Mouse (Mus musculus) frontal cortex, adult (tissue): ENCODE results near the gene Smyd3.

Experiments used
- ATAC-seq: cut with Nextera tagmentation; 2 replicates; pipeline ENCODE4 v1.9.2; 2017; ENCODE audit warnings: mild to moderate bottlenecking, moderate library complexity, mixed read lengths; ENCODE audit not compliant: low TSS enrichment

Smyd3 gene

DNA sequence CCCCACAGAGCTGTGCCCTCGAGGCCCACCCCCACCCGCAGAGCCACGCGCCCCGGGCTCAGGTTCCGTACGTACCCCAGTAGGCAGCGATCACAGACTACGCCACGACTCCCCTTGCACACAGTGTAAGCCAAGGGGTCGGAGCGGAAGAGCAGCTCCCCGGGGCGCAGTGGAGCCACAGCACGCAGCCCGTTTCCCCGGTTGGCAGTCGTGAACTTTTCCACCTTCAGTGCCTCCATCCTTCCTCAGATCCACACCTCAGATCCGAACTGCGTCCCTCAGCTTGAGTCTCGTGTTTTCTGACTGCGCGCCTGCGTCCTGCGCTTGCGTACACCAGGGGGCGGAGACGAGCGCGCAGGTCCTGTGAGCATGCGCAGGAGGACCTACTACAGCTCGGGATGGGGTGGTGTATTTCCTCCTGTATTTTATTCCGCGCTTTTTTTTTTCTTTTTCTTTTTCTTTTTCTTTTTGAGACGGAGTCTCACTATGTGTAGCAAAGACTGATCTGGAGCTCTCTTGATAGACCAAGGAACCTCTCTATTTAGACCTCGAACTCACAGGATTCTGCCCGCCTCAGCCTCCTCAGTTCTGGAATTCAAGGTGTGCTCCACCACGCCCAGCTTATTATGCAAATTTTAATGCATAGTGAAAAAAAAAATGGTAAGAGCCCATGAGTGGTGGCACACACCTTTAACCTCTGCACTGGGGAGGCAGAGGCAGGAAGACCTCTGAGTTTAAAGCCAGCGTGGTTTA lies at the start of gene Smyd3:
Gene Smyd3, minus strand, starts transcription at position 329 of the 753 bp plus-strand sequence.
- peak; percentile 93 for ATAC-seq

DNA sequence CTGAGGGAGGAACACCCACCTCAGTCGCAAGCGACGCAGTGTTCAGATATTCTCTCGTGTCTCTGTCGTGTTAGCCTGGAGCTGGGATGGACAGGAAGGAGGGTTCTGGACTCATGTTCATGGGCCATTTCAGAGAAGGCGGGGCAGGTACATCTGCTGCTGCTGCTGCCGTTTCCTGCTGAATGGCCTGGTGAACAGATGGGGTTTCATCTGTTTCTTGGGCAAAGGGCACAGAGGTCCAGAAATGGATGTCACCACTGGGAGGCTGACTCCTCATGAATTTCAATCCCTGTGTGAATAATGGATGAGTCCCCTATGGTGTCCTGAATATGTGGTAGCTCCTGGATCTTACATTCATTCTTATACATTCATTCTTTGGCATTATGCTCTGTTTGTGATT lies 49.7 kb upstream of the Smyd3 start:
- no peak for ATAC-seq

- ATAC-seq: no peak
These were observed 46.1 kb upstream of the Smyd3 start for GRCm38 (mm10) chr1:179563926-179564325.

DNA sequence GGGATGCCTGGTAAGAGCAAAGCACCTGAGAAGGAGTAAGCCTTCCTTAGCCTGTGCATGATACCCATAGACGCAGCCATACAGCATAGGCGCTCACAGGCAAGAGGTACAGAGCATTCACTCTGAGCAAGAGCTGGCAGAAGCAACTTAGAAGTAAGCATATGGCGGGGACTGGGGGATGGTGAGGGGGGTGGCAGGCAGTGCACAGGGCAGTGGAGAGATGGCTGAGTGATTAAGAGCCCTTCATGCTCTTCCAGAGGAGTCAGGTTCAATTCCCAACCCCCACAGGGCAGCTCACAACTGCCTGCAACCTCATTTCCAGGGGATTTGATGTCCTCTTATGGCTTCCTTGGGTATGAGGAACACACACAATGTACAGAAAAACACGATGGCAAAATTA lies 45.4 kb upstream of the Smyd3 start:
- ATAC-seq: no peak

GRCm38 (mm10) chr1:179560845-179561430 lies 43.1 kb upstream of the Smyd3 start:
- ATAC-seq: no peak

DNA sequence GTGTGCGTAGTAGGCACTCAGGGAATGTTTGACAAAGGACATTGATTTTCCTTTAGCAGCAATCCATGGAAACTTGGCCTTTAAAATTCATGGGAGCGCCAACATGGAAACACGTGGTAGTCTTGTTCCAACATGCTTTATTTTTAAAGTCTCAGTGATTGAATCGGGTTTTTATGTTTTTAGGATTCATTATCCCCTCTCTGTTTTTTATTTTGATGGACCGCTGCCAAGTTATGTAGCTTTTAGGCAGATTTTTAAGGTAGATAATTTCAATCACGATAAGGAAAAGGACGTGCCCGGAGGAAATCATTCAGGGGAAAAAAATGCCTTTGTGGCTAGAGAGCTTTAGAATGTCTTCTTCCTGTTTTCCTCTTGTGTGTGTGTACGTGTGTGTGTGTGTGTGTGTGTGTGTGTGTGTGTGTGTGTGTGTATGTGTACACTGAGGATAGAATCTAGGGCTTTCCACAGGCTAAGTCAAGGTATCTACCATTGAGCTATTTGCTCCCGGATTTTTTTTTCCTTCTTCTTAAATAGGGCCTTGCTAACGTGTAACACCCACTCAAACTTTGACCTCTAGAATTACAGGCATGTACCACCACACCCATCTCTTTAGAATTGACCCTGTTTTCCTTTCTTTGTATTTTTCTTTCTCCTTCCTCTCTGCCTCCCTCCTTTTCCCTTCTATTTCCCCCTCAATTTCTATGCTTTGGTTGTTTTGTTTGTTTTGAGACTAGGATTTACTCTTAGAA lies 41.8 kb upstream of the Smyd3 start:
- ATAC-seq: no peak

- ATAC-seq: no peak
These were observed 39.1 kb upstream of the Smyd3 start for GRCm38 (mm10) chr1:179556921-179557320.

DNA sequence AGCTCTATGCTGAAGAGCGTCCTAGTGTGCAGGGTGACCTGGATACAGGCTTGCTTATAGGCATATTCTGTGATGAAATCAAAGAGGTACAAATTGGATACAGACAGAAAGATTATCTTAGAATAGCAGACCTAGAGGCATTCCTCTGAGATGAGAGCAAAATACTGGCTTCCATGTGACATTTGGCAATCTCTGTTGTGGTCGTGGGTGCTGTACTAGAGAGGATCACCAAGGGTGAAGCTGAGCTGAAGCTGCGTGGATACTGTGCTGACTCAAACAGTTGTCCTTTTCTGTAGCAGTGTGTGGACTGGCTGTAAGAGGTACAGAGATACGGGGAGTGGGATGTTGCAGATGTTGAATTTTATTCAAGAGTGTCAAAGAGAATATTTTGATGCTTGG lies 36.1 kb upstream of the Smyd3 start:
- no peak for ATAC-seq

DNA sequence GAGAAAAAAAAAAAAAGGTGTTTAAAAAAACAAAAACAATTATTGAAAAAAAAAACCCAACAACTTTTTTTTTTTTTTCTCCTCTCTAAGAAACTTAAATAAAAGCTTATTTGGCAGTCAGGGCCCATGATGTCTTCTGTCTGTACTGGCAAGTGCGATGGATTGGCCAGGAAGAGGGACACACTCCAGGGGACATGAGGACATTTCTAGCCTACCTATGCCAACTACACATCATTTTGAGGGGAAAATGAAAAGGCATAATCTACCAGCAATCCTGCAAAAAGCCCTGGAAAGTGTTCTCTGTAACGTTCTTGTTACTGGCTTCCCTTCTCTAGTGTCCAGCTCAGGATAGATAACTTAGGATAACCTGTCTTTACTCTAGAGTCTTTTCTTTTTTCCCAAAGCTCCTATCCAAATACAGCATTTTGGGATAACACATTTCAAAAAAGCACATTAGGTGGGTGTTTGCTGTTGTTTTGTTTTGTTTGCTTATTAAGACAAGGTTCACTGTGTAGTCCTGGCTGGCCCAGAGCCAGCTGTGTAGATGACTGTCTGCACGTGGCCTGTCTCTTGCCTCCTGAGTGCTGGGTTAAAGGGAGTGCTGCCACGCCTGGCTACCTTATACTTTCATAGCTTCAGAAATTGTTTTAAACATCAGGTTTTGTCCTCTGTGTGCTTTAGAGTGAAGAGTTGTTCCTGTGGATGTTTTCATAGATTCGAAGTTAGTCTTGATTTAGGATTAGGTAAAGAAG lies 35.5 kb upstream of the Smyd3 start:
- ATAC-seq: no peak

DNA sequence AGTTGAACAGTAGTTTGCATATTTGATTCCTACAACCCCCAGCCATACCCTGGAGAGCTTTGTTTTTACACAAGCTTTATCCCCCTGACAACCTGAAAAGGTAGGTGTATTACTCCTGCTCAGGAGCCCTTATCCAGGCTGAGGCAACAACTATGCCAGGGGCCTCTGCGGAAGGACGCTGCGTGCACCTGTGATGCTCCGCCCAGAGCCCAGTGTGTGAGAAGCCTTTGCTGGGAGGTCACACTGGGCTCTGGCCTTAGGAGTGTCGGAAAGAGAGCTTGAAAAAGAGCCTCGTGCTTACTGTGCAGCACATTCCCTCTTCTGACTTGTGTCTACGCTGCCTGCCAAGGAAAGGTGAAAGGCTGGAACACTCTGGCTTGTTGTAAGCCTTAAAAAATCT lies 34.9 kb upstream of the Smyd3 start:
- no peak for ATAC-seq

DNA sequence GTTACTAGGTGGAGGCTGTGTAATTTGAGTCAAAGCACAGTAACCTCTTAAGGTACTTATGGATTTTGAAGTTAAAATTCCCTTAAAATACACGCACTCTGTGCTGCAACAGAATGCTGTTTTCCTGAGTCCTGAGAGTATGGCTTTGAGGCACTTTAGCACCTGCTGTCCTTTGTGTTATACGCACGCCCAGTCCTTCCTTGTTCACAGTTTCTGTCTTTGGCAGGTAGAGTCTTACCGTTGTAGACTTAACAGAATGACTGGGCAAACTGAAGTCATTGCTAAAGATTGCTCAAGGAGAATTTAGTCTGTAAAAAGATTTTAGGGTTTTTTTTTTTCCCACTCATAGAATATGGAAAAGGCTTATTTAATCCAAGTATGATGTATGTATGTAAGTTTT lies 34.1 kb upstream of the Smyd3 start:
- no peak for ATAC-seq

- no peak for ATAC-seq
These were observed 33.5 kb upstream of the Smyd3 start for GRCm38 (mm10) chr1:179551336-179551735.

DNA sequence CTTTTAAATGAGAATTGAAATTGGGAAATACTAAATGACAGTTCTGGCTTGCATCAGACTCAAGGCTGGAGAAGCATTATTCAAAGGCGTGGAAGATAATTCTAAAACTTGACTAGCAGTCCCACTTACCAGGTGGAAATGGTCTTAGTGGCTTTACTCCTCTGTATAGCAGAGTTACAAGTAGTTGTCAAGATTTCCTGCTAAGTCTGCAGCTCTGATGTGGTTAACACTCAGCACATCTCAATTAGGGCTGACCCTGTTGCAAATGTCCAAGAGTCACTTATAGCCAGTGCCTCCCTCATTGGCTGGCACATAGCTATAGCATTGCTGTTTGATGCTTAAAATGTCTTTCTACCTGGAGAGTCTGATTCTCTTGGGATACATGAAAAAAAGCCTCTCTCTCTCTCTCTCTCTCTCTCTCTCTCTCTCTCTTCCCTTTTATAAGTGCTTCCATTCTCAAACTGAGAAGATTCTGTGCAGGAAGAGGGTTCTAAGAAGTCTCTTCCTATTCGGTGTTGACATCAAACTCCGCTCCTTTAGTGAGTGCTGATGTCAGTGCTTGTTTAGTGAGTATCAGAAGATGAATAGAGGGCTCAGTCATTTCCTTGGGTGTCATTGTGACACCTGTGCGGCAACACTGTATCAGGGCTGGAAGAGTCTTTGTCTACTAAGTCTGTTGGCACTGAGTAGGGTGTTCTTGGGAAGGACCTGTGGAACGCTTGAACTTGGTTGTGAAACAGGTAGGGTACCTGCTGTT lies 31.3 kb upstream of the Smyd3 start:
- no peak for ATAC-seq

DNA sequence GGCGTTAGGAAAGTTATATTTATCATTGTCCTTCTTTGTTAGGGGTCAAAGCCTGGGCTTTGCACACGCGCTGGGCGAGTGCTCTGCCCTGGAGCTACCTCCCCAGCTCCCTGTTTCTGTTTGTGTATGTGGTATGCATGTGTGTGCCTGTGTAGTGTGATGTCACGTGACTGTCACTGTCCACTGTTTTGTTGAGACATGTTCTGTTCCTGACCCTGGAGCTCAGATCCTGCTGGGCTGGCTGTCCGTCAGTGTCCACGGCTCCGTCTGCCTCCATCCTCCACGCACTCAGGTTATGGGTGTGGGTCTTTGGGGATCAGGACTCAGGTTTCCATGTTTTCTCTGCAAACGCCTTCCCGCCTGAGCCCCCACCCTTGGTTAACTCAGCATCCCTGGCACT lies 30.4 kb upstream of the Smyd3 start:
- no peak for ATAC-seq

GRCm38 (mm10) chr1:179547176-179547575 lies 29.3 kb upstream of the Smyd3 start:
- ATAC-seq: no peak

GRCm38 (mm10) chr1:179546551-179546917 lies 28.7 kb upstream of the Smyd3 start:
- peak; percentile 78 for ATAC-seq

DNA sequence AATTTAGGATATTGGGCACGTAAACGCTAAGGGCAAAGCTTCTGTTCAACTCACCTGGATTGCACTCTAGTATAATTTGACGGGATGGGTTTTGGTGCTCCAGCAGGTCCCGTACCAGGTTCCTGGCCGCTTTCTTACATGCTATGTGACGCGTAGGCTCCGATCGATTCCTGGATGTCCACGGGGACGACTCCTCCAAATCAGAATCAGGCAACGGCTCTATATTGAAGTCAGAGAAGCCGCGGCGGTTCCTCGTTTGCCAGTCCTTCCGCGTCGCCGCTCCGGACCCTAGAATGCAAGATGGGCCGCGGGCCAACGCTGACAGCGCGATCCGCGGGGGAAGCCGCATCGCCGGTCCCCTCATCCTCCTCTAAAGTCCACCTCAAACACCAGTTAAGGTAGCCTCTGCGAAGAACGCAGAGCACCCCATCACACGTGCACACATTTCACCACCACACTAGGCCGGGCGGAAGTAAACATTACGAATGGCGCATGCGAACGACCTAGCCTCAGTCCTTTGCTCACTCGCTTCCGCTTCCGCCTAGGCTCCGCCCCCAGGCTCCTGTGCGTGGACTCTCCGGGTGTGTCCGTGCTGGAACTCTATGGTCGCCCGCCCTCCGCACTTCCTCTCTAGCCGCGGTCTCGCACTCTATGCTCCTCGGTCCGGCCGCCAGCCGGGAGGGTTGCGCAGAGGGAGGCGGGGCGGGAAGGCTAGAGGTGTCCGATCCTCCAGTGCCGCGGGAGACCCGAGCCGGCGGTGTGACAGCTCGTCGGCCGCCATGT lies 28.1 kb upstream of the Smyd3 start, which contains the start of the genes Tfb2m and Cnst:
Gene Tfb2m, minus strand, starts transcription at position 500 of the 783 bp plus-strand sequence.
Gene Cnst, plus strand, starts transcription at position 603 of the 783 bp plus-strand sequence.
- ATAC-seq: peak; percentile 96

DNA sequence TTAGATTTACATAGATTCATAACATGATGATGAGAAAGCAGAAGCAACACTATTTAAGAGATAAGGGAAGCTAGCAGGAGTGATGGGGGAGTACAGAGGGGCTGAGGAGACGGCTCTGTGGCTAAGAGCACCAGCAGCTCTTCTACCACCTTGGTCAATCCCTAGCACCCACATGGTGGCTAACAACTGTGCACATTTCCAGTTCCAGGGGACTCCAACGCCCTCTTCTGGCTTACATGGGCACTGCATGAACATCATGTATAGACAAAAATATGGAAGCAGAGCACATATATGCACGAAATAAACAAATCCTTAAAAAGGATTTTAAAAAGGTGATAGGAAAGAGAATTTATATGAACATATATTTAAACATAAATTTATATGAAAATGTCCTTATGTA lies 23.7 kb upstream of the Smyd3 start:
- ATAC-seq: no peak

- no peak for ATAC-seq
These were observed 22.0 kb upstream of the Smyd3 start for GRCm38 (mm10) chr1:179539887-179540286.

- no peak for ATAC-seq
These were observed 21.2 kb upstream of the Smyd3 start for GRCm38 (mm10) chr1:179539054-179539453.

GRCm38 (mm10) chr1:179519901-179520300 lies 2.1 kb upstream of the Smyd3 start:
- no peak for ATAC-seq
